Mouse (Mus musculus): ENCODE results near the gene Tmem9. TPM values are rescaled to one million over a fixed set of nuclear protein-coding genes. Genes with fewer than 3 reads are reported as not detected.

Tmem9 gene
- polyA plus RNA-seq, 3 experiments from 2014 or later = 20.7 to 39.2 (median 32.3) TPM

GRCm38 (mm10) chr1:136031697-136032096 is 23.7 kb downstream of the Tmem9 start:
- no peak for ATAC-seq

GRCm38 (mm10) chr1:136032961-136033360 is 25.0 kb downstream of the Tmem9 start:
- no peak for ATAC-seq

GRCm38 (mm10) chr1:136038746-136039538 is 31.0 kb downstream of the Tmem9 start:
- no peak for ATAC-seq

- ATAC-seq = no peak
These were observed 32.5 kb downstream of the Tmem9 start for GRCm38 (mm10) chr1:136040452-136040851.

GRCm38 (mm10) chr1:136040874-136041273 is 32.9 kb downstream of the Tmem9 start:
- no peak for ATAC-seq

GRCm38 (mm10) chr1:136045774-136046173 is 37.8 kb downstream of the Tmem9 start:
- peak; percentile 28 for ATAC-seq

- no peak for ATAC-seq
These were observed 39.5 kb downstream of the Tmem9 start for GRCm38 (mm10) chr1:136047432-136047831.

- no peak for ATAC-seq
These were observed 39.9 kb downstream of the Tmem9 start for GRCm38 (mm10) chr1:136047894-136048293.

- no peak for ATAC-seq
These were observed 42.5 kb downstream of the Tmem9 start, which contains the start of gene Ascl5 for GRCm38 (mm10) chr1:136050312-136051012. Ascl5 (plus strand) TSS chr1:136050804.

- no peak for ATAC-seq
These were observed 43.0 kb downstream of the Tmem9 start for GRCm38 (mm10) chr1:136051013-136051315.

GRCm38 (mm10) chr1:136051465-136051864 is 43.5 kb downstream of the Tmem9 start:
- ATAC-seq = no peak

- no peak for ATAC-seq
These were observed 44.6 kb downstream of the Tmem9 start, which contains the start of gene Cacna1s for GRCm38 (mm10) chr1:136052547-136052946. Cacna1s (plus strand) TSS chr1:136052750.

- ATAC-seq = no peak
These were observed 47.8 kb downstream of the Tmem9 start for GRCm38 (mm10) chr1:136055771-136056170.

GRCm38 (mm10) chr1:136058594-136058993 is 50.6 kb downstream of the Tmem9 start:
- no peak for ATAC-seq

- no peak for ATAC-seq
These were observed 53.3 kb downstream of the Tmem9 start for GRCm38 (mm10) chr1:136061041-136061789.

- ATAC-seq = no peak
These were observed 53.8 kb downstream of the Tmem9 start for GRCm38 (mm10) chr1:136061790-136062141.

- no peak for ATAC-seq
These were observed 56.0 kb downstream of the Tmem9 start for GRCm38 (mm10) chr1:136063991-136064390.

- no peak for ATAC-seq
These were observed 58.7 kb downstream of the Tmem9 start for GRCm38 (mm10) chr1:136066621-136067020.

GRCm38 (mm10) chr1:136067579-136067978 is 59.6 kb downstream of the Tmem9 start:
- ATAC-seq = no peak

- ATAC-seq = no peak
These were observed 68.1 kb downstream of the Tmem9 start for GRCm38 (mm10) chr1:136076086-136076485.

- ATAC-seq = no peak
These were observed 69.7 kb downstream of the Tmem9 start for GRCm38 (mm10) chr1:136077656-136078055.

- ATAC-seq = no peak
These were observed 73.2 kb downstream of the Tmem9 start for GRCm38 (mm10) chr1:136081161-136081560.
